Mouse (Mus musculus) heart, adult 2 months (tissue): ENCODE measurements around the gene Hs3st5. TPM values are rescaled to one million over a fixed set of nuclear protein-coding genes. Genes with fewer than 3 reads are reported as not detected.

Source experiments
- DNase-seq, 2 experiments: peaks; one replicate each; pipeline ENCODE4 v3.0.0; 2021
- H3K27ac ChIP-seq: fragments of 200-600 bp; 2 replicates; pipeline ENCODE4 v1.8.1; 2022
- H3K27me3 ChIP-seq: fragments of 200-500 bp; 2 replicates; pipeline ENCODE4 v1.6.1; 2012; ENCODE audit warnings: mild to moderate bottlenecking, low read length, inconsistent platforms, mixed read lengths; ENCODE audit not compliant: control insufficient read depth, insufficient read depth
- H3K36me3 ChIP-seq: fragments of 200-500 bp; 2 replicates; pipeline ENCODE4 v1.6.1; 2012; ENCODE audit warnings: low read length, inconsistent platforms; ENCODE audit not compliant: control insufficient read depth, insufficient read depth
- H3K4me1 ChIP-seq: fragments of 200-500 bp; 2 replicates; pipeline ENCODE4 v1.6.1; 2011; ENCODE audit warnings: low read length; ENCODE audit not compliant: control insufficient read depth, insufficient read depth
- H3K4me3 ChIP-seq: fragments of 200-600 bp; 2 replicates; pipeline ENCODE4 v1.8.1; 2022
- H3K79me2 ChIP-seq: fragments of 200-500 bp; replicated peaks from 2 replicates; pipeline ENCODE4 v1.6.1; 2012; ENCODE audit warnings: mild to moderate bottlenecking, inconsistent platforms, low read length, moderate library complexity, mixed read lengths; ENCODE audit not compliant: control insufficient read depth, insufficient read depth
- H3K9ac ChIP-seq: fragments of 200-500 bp; 2 replicates; pipeline ENCODE4 v1.6.1; 2012; ENCODE audit warnings: low read depth, mild to moderate bottlenecking, control low read depth, inconsistent platforms, low read length, mixed read lengths
- CTCF ChIP-seq: fragments of 200-600 bp; IDR thresholded peaks from 2 replicates; pipeline ENCODE4 v1.8.1; 2022; ENCODE audit warnings: antibody characterized with exemption, mild to moderate bottlenecking, moderate library complexity
- EP300 ChIP-seq: fragments of 200-500 bp; IDR thresholded peaks from 2 replicates; pipeline ENCODE4 v1.6.1; 2011; ENCODE audit warnings: low read depth, low read length, control low read depth; ENCODE audit not compliant: insufficient read depth
- POLR2A ChIP-seq: fragments of 200-500 bp; IDR thresholded peaks from 2 replicates; pipeline ENCODE4 v1.6.1; 2011; ENCODE audit warnings: mild to moderate bottlenecking, low read depth, low read length, control low read depth; ENCODE audit not compliant: insufficient read depth
- WGBS: fragments of 180-500 bp; shearing (Covaris S2); methylation state at CpG from one replicate; pipeline ENCODE4 v1.1.7; 2018; 5-methylcytosine and 5-hydroxymethylcytosine counted together
- intact Hi-C: fragments of 180-260 bp; cut with DNase I; formaldehyde crosslinking; loops from one replicate; pipeline ENCODE4 v1.15.1; 2025
- polyA plus RNA-seq: library from polyadenylated mRNA; depleted of rRNA; stranded (reverse); fragments of >200 nt; gene quantifications from 2 replicates; pipeline ENCODE4 v1.2.3, GENCODE M21; 2012
- total RNA-seq, 2 experiments: library from RNA; stranded (reverse); gene quantifications; 2 replicates each; pipeline ENCODE4 v1.2.3; 2021

Gene Hs3st5
- total and polyA plus RNA-seq, 3 experiments = 0.49 to 4.7 (median 2.4) TPM

GRCm38 (mm10) chr10:36484011-36484410 is 22.6 kb upstream of the Hs3st5 start:
- no peak for DNase-seq
- Histone ChIP-seq H3K9ac (no peak overlapping the region), H3K79me2 (no peaks in the 10 kb centered on the region), H3K27ac (no peak overlapping the region), H3K4me3 (no peak overlapping the region), H3K4me1 (no peaks in the 10 kb centered on the region), H3K36me3 (no peaks in the 10 kb centered on the region), H3K27me3 (no peaks in the 10 kb centered on the region)
- WGBS = 71% methylated on average over 3 of the region's 3 CpGs
- TF ChIP-seq EP300 = no peak
- no peak for TF ChIP-seq POLR2A
- TF ChIP-seq CTCF = no peak
- intact Hi-C loops = no loop called here

GRCm38 (mm10) chr10:36484728-36485300 is 21.8 kb upstream of the Hs3st5 start:
- H3K36me3 ChIP-seq = no peaks in the 10 kb centered on the region
- H3K27ac ChIP-seq = no peak overlapping the region
- H3K9ac ChIP-seq = no peak overlapping the region
- no peak for DNase-seq
- no peaks in the 10 kb centered on the region for H3K4me1 ChIP-seq
- H3K79me2 ChIP-seq = no peaks in the 10 kb centered on the region
- TF ChIP-seq POLR2A (no peak), EP300 (no peak), CTCF (no peak)
- intact Hi-C loops = no loop called here
- no peak overlapping the region for H3K4me3 ChIP-seq
- no peaks in the 10 kb centered on the region for H3K27me3 ChIP-seq
- 92% methylated on average over 1 of the region's 1 CpGs for WGBS

- no peak for TF ChIP-seq EP300
- TF ChIP-seq CTCF = no peak
- TF ChIP-seq POLR2A = no peak
- 57% methylated on average over 1 of the region's 1 CpGs for WGBS
- Histone ChIP-seq H3K27me3 (no peaks in the 10 kb centered on the region), H3K79me2 (no peaks in the 10 kb centered on the region), H3K27ac (no peak overlapping the region), H3K4me3 (no peak overlapping the region), H3K9ac (no peak overlapping the region), H3K4me1 (no peaks in the 10 kb centered on the region), H3K36me3 (no peaks in the 10 kb centered on the region)
- intact Hi-C loops = no loop called here
- no peak for DNase-seq
These were observed 13.0 kb upstream of the Hs3st5 start for GRCm38 (mm10) chr10:36493566-36493965.

GRCm38 (mm10) chr10:36499713-36500112 is 6.9 kb upstream of the Hs3st5 start:
- intact Hi-C loops = no loop called here
- WGBS = 70% methylated on average over 1 of the region's 1 CpGs
- no peaks in the 10 kb centered on the region for H3K27me3 ChIP-seq
- no peak overlapping the region for H3K27ac ChIP-seq
- no peak overlapping the region for H3K9ac ChIP-seq
- H3K36me3 ChIP-seq = no peaks in the 10 kb centered on the region
- TF ChIP-seq POLR2A (no peak), CTCF (no peak), EP300 (no peak)
- DNase-seq = no peak
- H3K79me2 ChIP-seq = no peaks in the 10 kb centered on the region
- H3K4me1 ChIP-seq = no peaks in the 10 kb centered on the region
- H3K4me3 ChIP-seq = no peak overlapping the region

- Histone ChIP-seq H3K27me3 (peaks cover 8% of the 10 kb centered on the region), H3K4me3 (no peak overlapping the region), H3K27ac (no peak overlapping the region), H3K36me3 (no peaks in the 10 kb centered on the region), H3K4me1 (no peaks in the 10 kb centered on the region), H3K9ac (no peak overlapping the region), H3K79me2 (no peaks in the 10 kb centered on the region)
- DNase-seq = no peak
- 14% methylated on average over 13 of the region's 13 CpGs for WGBS
- TF ChIP-seq CTCF (no peak), EP300 (no peak)
- intact Hi-C loops = no loop called here
These were observed 434 bp upstream of the Hs3st5 start for GRCm38 (mm10) chr10:36506033-36506726.

GRCm38 (mm10) chr10:36507556-36507870 is 899 bp downstream of the Hs3st5 start:
- H3K27me3 ChIP-seq = peaks cover 8% of the 10 kb centered on the region
- TF ChIP-seq POLR2A (no peak), CTCF (no peak), EP300 (no peak)
- H3K4me1 ChIP-seq = no peaks in the 10 kb centered on the region
- no peak overlapping the region for H3K27ac ChIP-seq
- DNase-seq = no peak
- no peaks in the 10 kb centered on the region for H3K79me2 ChIP-seq
- peak overlapping the region; percentile 36; the same call in 1 of the 2 replicates for H3K4me3 ChIP-seq
- no peak overlapping the region for H3K9ac ChIP-seq
- WGBS = under 1% methylated on average over 15 of the region's 15 CpGs
- no peaks in the 10 kb centered on the region for H3K36me3 ChIP-seq
- intact Hi-C loops = no loop called here
